Mouse (Mus musculus): ENCODE results near the gene Pacs1. TPM values are rescaled to one million over a fixed set of nuclear protein-coding genes. Genes with fewer than 3 reads are reported as not detected.
"Not testable (repeated sequence)": the region's sequence is repeated elsewhere in the genome, so short reads cannot be mapped to it uniquely, and the experiment has no call there.

Pacs1 gene
- polyA plus RNA-seq, 1 experiment: 47.0 TPM

DNA sequence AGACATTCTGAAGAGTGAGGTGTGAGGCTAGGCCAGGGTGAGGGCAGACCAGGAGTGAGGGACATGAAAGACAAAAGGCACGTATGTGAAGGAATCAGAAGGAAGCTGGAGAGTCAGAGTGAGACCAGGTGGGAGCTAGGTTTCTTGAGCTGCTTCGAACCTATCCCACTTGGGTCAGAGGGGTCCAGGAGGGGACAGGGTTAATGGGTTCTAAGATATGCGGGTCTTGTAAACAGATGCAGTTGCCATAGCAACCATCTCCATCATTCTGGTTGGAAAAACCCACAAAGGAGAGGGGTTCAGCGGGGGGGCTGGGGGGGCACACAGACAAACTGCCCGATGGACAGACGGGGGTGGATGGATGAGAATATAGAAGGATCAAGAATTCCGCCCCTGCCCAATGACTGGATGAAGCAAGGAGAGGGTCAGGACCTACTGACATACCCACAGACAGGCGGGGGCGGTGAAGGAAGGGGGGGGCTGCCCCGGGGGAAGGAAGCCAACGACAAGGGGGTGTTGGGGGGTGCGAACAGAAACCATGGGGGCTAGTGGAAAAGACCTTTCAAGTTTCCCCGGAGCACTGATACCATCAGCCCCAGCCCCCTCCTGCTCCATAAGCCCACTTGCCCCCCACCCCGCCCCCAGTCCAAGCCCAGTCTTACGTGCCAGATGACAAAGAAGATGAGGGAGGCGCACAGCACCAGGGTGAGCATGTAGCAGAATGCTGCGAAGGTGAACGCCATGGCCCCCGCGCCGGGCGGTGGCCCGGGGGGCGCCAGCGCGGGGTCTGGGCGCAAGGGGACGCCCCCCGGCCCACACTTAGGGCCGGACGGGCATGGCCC is 175.2 kb downstream of the Pacs1 start:
- 0 out of 2 replicates have a peak overlapping the region, but pooled peaks have one; percentile 76 for H3K27ac ChIP-seq (ENCODE audit: insufficient read depth, low read length)
- peak overlapping the region; percentile 55 for H3K4me3 ChIP-seq (ENCODE audit: insufficient read depth, low read length)
- H3K4me1 ChIP-seq (ENCODE audit: control insufficient read depth, insufficient read depth, low read length): peaks cover 2% of the 10 kb centered on the region; the same call in 1 of the 2 replicates
- no peak for TF ChIP-seq POLR2A (IDR thresholded peaks at IDR 0.05; ENCODE audit: extremely low read depth, insufficient read depth, low read length)
- no peak for TF ChIP-seq CTCF (IDR thresholded peaks at IDR 0.05; ENCODE audit: extremely low read depth, insufficient read depth, low read length)

DNA sequence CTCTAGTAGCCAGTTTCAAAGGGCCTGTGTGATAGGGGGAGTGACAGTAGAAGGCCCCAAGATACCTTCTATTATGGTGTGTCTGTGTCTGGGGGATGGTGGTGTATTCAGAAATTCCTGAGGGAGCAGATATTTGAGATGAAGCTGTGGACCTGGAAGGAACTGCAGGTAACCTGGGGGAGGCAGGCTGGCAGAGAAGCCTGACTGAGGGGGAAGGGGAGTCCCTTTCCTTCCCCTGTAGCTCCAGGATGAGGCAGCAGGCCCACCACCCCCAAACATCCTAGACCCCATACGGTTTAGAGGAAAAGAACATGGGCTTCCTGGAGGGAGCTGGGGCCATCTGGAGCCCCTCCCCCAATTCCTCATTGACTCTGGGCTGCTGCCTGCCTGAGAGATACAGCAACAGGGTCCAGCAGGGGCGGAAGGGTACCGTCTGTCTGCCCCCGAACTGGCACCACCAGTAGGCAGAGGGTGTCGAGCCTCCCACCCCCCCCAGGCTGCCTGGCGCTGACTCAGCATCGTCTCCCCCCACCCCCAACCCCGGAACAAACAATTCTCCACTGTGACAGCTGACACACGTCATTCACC is 176.9 kb downstream of the Pacs1 start:
- Histone ChIP-seq H3K27ac (ENCODE audit: insufficient read depth, low read length) (peak overlapping the region; percentile 76), H3K4me3 (ENCODE audit: insufficient read depth, low read length) (peak overlapping the region; percentile 55), H3K4me1 (ENCODE audit: control insufficient read depth, insufficient read depth, low read length) (peaks cover 2% of the 10 kb centered on the region; the same call in 1 of the 2 replicates)
- TF ChIP-seq CTCF (IDR thresholded peaks at IDR 0.05; ENCODE audit: extremely low read depth, insufficient read depth, low read length): no peak
- TF ChIP-seq POLR2A (IDR thresholded peaks at IDR 0.05; ENCODE audit: extremely low read depth, insufficient read depth, low read length): peak; percentile 8; the same call in 1 of the 2 replicates

GRCm38 (mm10) chr19:5094746-5095417 is 178.0 kb downstream of the Pacs1 start:
- Histone ChIP-seq H3K4me1 (ENCODE audit: control insufficient read depth, insufficient read depth, low read length) (peaks cover 2% of the 10 kb centered on the region; the same call in 1 of the 2 replicates), H3K4me3 (ENCODE audit: insufficient read depth, low read length) (peak overlapping the region; percentile 55), H3K27ac (ENCODE audit: insufficient read depth, low read length) (peak overlapping the region; percentile 11; the same call in 1 of the 2 replicates)
- TF ChIP-seq CTCF (IDR thresholded peaks at IDR 0.05; ENCODE audit: extremely low read depth, insufficient read depth, low read length) (no peak), POLR2A (IDR thresholded peaks at IDR 0.05; ENCODE audit: extremely low read depth, insufficient read depth, low read length) (no peak; the same call in 1 of the 2 replicates)

DNA sequence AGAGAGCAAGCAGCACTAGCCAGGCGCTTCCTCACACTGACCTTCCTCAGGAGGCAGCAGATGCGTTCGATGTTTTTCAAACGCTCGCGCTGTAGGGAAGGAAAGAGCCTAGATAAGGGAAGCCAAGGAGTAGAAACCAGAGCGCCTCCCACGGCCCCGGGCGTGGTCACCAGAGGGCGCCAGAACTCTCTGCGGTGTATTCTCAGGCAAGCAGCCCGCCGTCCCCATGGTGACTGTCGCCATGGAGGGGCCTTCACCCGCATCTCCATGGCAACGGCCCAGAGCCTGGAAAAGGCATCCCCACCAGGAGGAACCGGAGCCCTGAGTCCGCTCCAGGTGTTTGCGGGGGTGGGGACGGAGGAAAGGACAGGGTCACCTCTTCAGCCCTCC is 178.7 kb downstream of the Pacs1 start:
- 0 out of 2 replicates have a peak overlapping the region, but pooled peaks have one; percentile 11 for H3K27ac ChIP-seq (ENCODE audit: insufficient read depth, low read length)
- peak overlapping the region; percentile 55 for H3K4me3 ChIP-seq (ENCODE audit: insufficient read depth, low read length)
- TF ChIP-seq POLR2A (IDR thresholded peaks at IDR 0.05; ENCODE audit: extremely low read depth, insufficient read depth, low read length) (peak; percentile 13; the same call in 1 of the 2 replicates), CTCF (IDR thresholded peaks at IDR 0.05; ENCODE audit: extremely low read depth, insufficient read depth, low read length) (peak; percentile 73)
- peaks cover 2% of the 10 kb centered on the region; the same call in 1 of the 2 replicates for H3K4me1 ChIP-seq (ENCODE audit: control insufficient read depth, insufficient read depth, low read length)

GRCm38 (mm10) chr19:5093481-5094242 is 179.3 kb downstream of the Pacs1 start:
- Histone ChIP-seq H3K4me3 (ENCODE audit: insufficient read depth, low read length) (no peak overlapping the region; the same call in 1 of the 2 replicates), H3K27ac (ENCODE audit: insufficient read depth, low read length) (no peak overlapping the region), H3K4me1 (ENCODE audit: control insufficient read depth, insufficient read depth, low read length) (peaks cover 2% of the 10 kb centered on the region; the same call in 1 of the 2 replicates)
- TF ChIP-seq CTCF (IDR thresholded peaks at IDR 0.05; ENCODE audit: extremely low read depth, insufficient read depth, low read length): no peak
- no peak for TF ChIP-seq POLR2A (IDR thresholded peaks at IDR 0.05; ENCODE audit: extremely low read depth, insufficient read depth, low read length)

GRCm38 (mm10) chr19:5092083-5092482 is 180.8 kb downstream of the Pacs1 start:
- Histone ChIP-seq H3K4me3 (ENCODE audit: insufficient read depth, low read length) (no peak overlapping the region), H3K4me1 (ENCODE audit: control insufficient read depth, insufficient read depth, low read length) (no peaks in the 10 kb centered on the region; the same call in 1 of the 2 replicates), H3K27ac (ENCODE audit: insufficient read depth, low read length) (no peak overlapping the region)
- TF ChIP-seq CTCF (IDR thresholded peaks at IDR 0.05; ENCODE audit: extremely low read depth, insufficient read depth, low read length) (no peak), POLR2A (IDR thresholded peaks at IDR 0.05; ENCODE audit: extremely low read depth, insufficient read depth, low read length) (peak; percentile 46)

DNA sequence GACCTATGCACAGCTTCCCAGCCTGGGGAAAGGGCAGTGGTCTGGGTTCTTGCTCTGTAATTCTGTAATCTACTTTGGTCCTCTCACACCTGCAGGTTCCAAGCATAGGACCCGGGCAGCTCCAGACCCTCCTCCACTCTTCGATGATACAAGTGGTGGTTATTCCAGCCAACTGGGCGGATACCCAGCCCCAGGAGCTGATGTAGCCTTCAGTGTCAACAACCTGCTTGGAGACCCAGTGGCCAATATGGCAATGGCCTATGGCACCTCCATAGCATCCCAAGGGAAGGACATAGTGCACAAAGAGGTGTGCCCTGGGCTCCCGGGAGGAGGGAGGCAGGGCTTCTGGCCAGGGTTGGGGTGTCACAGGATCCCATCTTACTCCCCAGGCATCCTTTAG is 183.6 kb downstream of the Pacs1 start:
- Histone ChIP-seq H3K4me1 (ENCODE audit: control insufficient read depth, insufficient read depth, low read length) (no peaks in the 10 kb centered on the region), H3K27ac (ENCODE audit: insufficient read depth, low read length) (no peak overlapping the region), H3K4me3 (ENCODE audit: insufficient read depth, low read length) (peak overlapping the region; percentile 87; the same call in 1 of the 2 replicates)
- TF ChIP-seq POLR2A (IDR thresholded peaks at IDR 0.05; ENCODE audit: extremely low read depth, insufficient read depth, low read length): no peak
- TF ChIP-seq CTCF (IDR thresholded peaks at IDR 0.05; ENCODE audit: extremely low read depth, insufficient read depth, low read length): no peak

DNA sequence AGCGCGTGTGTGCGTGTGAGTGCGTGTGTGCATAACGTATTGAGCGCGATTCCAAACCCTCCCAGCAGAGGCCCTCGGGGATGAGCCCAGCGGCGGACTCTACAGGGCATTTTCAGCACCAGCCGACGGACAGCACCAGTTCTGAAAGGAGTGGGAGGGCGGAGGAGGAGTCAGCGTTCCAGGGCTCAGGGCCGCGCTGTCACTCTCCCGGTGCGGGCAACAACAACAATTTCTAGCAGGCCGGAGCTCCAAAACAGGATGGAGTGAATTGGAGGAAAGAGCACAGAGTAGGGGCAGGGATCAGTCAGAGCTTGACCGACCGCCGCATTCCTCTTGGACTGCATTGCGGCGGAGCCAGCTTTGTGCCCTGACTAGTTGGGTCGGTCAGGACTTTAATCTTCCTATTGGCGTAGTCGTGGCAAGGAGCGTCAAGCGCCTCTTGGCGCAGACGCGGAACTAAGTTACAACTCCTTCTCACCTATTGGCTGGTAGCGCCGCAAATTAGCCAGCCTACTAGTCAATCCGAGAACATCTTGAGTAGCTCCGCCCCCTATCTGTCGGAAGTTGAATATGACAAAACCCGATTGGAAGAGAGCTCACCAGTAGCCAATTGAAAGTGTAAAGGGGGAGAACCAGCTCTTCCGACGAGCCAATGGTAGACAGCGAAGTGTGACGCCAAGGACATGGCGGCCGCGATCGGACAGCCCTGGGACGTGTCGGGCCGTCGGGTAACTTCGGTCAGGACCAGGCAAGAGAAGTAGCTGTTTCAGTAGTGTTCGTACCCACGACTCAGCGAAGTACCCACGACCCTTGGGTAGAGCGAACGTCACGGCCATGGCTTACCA is 184.8 kb downstream of the Pacs1 start, which contains the start of gene Yif1a:
Yif1a (plus strand) TSS at position 655 of the 845 bp plus-strand sequence.
- Histone ChIP-seq H3K27ac (ENCODE audit: insufficient read depth, low read length) (peak within 1 kb of the TSS; percentile 57), H3K4me3 (ENCODE audit: insufficient read depth, low read length) (peak within 1 kb of the TSS; percentile 87), H3K4me1 (ENCODE audit: control insufficient read depth, insufficient read depth, low read length) (no peaks in the 10 kb centered on the region)
- peak; percentile 38 for TF ChIP-seq CTCF (IDR thresholded peaks at IDR 0.05; ENCODE audit: extremely low read depth, insufficient read depth, low read length)
- TF ChIP-seq POLR2A (IDR thresholded peaks at IDR 0.05; ENCODE audit: extremely low read depth, insufficient read depth, low read length): peak; percentile 70; the same call in 1 of the 2 replicates

DNA sequence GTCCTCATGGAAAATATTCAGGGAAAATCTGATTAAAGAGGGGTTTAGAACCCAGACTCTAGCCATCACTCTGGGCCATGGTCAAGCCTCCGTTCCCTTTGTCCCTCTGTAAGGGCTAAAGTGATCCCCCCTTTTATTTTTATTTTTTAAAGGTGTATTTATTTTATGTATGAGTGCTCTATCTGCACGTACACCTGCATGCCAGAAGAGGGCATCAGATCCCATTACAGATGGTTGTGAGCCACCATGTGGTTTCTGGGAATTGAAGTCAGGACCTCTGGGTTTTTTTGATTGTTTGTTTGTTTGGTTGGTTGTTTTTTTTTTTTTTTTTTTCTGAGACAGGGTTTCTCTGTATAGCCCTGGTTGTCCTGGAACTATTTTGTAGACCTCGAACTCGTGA is 186.4 kb downstream of the Pacs1 start:
- H3K4me3 ChIP-seq (ENCODE audit: insufficient read depth, low read length): peak overlapping the region; percentile 99; the same call in 1 of the 2 replicates
- not testable (repeated sequence) for H3K27ac ChIP-seq (ENCODE audit: insufficient read depth, low read length); H3K4me1 ChIP-seq (ENCODE audit: control insufficient read depth, insufficient read depth, low read length)

All from cortical plate, adult 2 months (tissue).